Mouse (Mus musculus): ENCODE data around the gene Prrc2a. TPM values are rescaled to one million over a fixed set of nuclear protein-coding genes. Genes with fewer than 3 reads are reported as not detected.

Gene Prrc2a
- polyA plus RNA-seq, 1 experiment from 2014 or later: 205 TPM

GRCm38 (mm10) chr17:35166352-35167035, 1.8 kb upstream of the Prrc2a start:
- Histone ChIP-seq H3K27ac (replicated peaks) (peak overlapping the region; percentile 99), H3K27me3 (replicated peaks; ENCODE audit: low read depth, poor library complexity, severe bottlenecking) (no peaks in the 10 kb centered on the region), H3K36me3 (replicated peaks) (peaks cover 15% of the 10 kb centered on the region), H3K4me3 (peak overlapping the region; percentile 99), H3K4me1 (peaks cover 33% of the 10 kb centered on the region), H3K9me3 (no peaks in the 10 kb centered on the region)
- 74% methylated on average over 8 of the region's 8 CpGs for WGBS
- peak; percentile 54 for DNase-seq (ENCODE audit: low spot score)

- WGBS: 27% methylated on average over 12 of the region's 12 CpGs
These were observed 906 bp upstream of the Prrc2a start for GRCm38 (mm10) chr17:35165451-35166155.

GRCm38 (mm10) chr17:35164218-35164567, 504 bp downstream of the Prrc2a start:
- H3K27ac ChIP-seq (replicated peaks): peak overlapping the region; percentile 99
- no peaks in the 10 kb centered on the region for H3K27me3 ChIP-seq (replicated peaks; ENCODE audit: low read depth, poor library complexity, severe bottlenecking)
- peaks cover 34% of the 10 kb centered on the region for H3K4me1 ChIP-seq
- peaks cover 38% of the 10 kb centered on the region for H3K36me3 ChIP-seq (replicated peaks)
- peak overlapping the region; percentile 99 for H3K4me3 ChIP-seq
- under 1% methylated on average over 28 of the region's 28 CpGs for WGBS
- H3K9me3 ChIP-seq: no peaks in the 10 kb centered on the region
- no peak for DNase-seq (ENCODE audit: low spot score)

More at GRCm38 (mm10) chr17:35165451-35166155, 906 bp upstream of the Prrc2a start:
- no peaks in the 10 kb centered on the region for H3K27me3 ChIP-seq (replicated peaks; ENCODE audit: low read depth, poor library complexity, severe bottlenecking)
- H3K4me3 ChIP-seq: peak overlapping the region; percentile 99
- no peaks in the 10 kb centered on the region for H3K9me3 ChIP-seq
- peaks cover 24% of the 10 kb centered on the region for H3K36me3 ChIP-seq (replicated peaks)
- no peak for DNase-seq (ENCODE audit: low spot score)
- H3K4me1 ChIP-seq: peaks cover 34% of the 10 kb centered on the region
- H3K27ac ChIP-seq (replicated peaks): peak overlapping the region; percentile 99

- WGBS: 23% methylated on average over 8 of the region's 8 CpGs
- peaks cover 31% of the 10 kb centered on the region for H3K4me1 ChIP-seq
- H3K27ac ChIP-seq (replicated peaks): peak overlapping the region; percentile 99
- H3K4me3 ChIP-seq: peak overlapping the region; percentile 99
- DNase-seq (ENCODE audit: low spot score): no peak
- H3K36me3 ChIP-seq (replicated peaks): peaks cover 45% of the 10 kb centered on the region
- no peaks in the 10 kb centered on the region for H3K9me3 ChIP-seq
- no peaks in the 10 kb centered on the region for H3K27me3 ChIP-seq (replicated peaks; ENCODE audit: low read depth, poor library complexity, severe bottlenecking)
These were observed 1.2 kb downstream of the Prrc2a start for GRCm38 (mm10) chr17:35163326-35164081.

- DNase-seq (ENCODE audit: low spot score): no peak
- Histone ChIP-seq H3K36me3 (replicated peaks) (peaks cover 53% of the 10 kb centered on the region), H3K4me3 (peak overlapping the region; percentile 99), H3K27ac (replicated peaks) (peak overlapping the region; percentile 99; the same call in 1 of the 2 replicates), H3K9me3 (no peaks in the 10 kb centered on the region), H3K27me3 (replicated peaks; ENCODE audit: low read depth, poor library complexity, severe bottlenecking) (no peaks in the 10 kb centered on the region), H3K4me1 (peaks cover 31% of the 10 kb centered on the region)
- 69% methylated on average over 12 of the region's 12 CpGs for WGBS
These were observed 2.0 kb downstream of the Prrc2a start for GRCm38 (mm10) chr17:35162730-35163129.

GRCm38 (mm10) chr17:35162121-35162520, 2.6 kb downstream of the Prrc2a start:
- 83% methylated on average over 14 of the region's 14 CpGs for WGBS
- no peak for DNase-seq (ENCODE audit: low spot score)
- Histone ChIP-seq H3K27ac (replicated peaks) (peak overlapping the region; percentile 30; the same call in 1 of the 2 replicates), H3K4me1 (peaks cover 31% of the 10 kb centered on the region), H3K36me3 (replicated peaks) (peaks cover 59% of the 10 kb centered on the region), H3K27me3 (replicated peaks; ENCODE audit: low read depth, poor library complexity, severe bottlenecking) (no peaks in the 10 kb centered on the region), H3K9me3 (no peaks in the 10 kb centered on the region), H3K4me3 (peak overlapping the region; percentile 99)

GRCm38 (mm10) chr17:35161421-35161820, 3.3 kb downstream of the Prrc2a start:
- 86% methylated on average over 11 of the region's 11 CpGs for WGBS
- Histone ChIP-seq H3K27ac (replicated peaks) (0 out of 2 replicates have a peak overlapping the region, but pooled peaks have one; percentile 30), H3K9me3 (no peaks in the 10 kb centered on the region), H3K36me3 (replicated peaks) (peaks cover 66% of the 10 kb centered on the region), H3K4me3 (peak overlapping the region; percentile 99; the same call in 1 of the 2 replicates), H3K4me1 (peaks cover 30% of the 10 kb centered on the region), H3K27me3 (replicated peaks; ENCODE audit: low read depth, poor library complexity, severe bottlenecking) (no peaks in the 10 kb centered on the region)
- no peak for DNase-seq (ENCODE audit: low spot score)

GRCm38 (mm10) chr17:35159638-35160037, 5.1 kb downstream of the Prrc2a start:
- no peaks in the 10 kb centered on the region for H3K9me3 ChIP-seq
- H3K4me1 ChIP-seq: peaks cover 28% of the 10 kb centered on the region
- no peak for DNase-seq (ENCODE audit: low spot score)
- H3K36me3 ChIP-seq (replicated peaks): peaks cover 84% of the 10 kb centered on the region
- 87% methylated on average over 7 of the region's 7 CpGs for WGBS
- H3K27ac ChIP-seq (replicated peaks): no peak overlapping the region
- H3K4me3 ChIP-seq: no peak overlapping the region
- H3K27me3 ChIP-seq (replicated peaks; ENCODE audit: low read depth, poor library complexity, severe bottlenecking): no peaks in the 10 kb centered on the region

GRCm38 (mm10) chr17:35158850-35159593, 5.7 kb downstream of the Prrc2a start:
- DNase-seq (ENCODE audit: low spot score): no peak
- Histone ChIP-seq H3K9me3 (no peaks in the 10 kb centered on the region), H3K27me3 (replicated peaks; ENCODE audit: low read depth, poor library complexity, severe bottlenecking) (no peaks in the 10 kb centered on the region), H3K4me1 (peaks cover 34% of the 10 kb centered on the region), H3K27ac (replicated peaks) (no peak overlapping the region), H3K4me3 (peak overlapping the region; percentile 31; the same call in 1 of the 2 replicates), H3K36me3 (replicated peaks) (peaks cover 90% of the 10 kb centered on the region)
- 93% methylated on average over 16 of the region's 16 CpGs for WGBS

- no peaks in the 10 kb centered on the region for H3K27me3 ChIP-seq (replicated peaks; ENCODE audit: low read depth, poor library complexity, severe bottlenecking)
- peaks cover 25% of the 10 kb centered on the region for H3K4me1 ChIP-seq
- no peak overlapping the region for H3K27ac ChIP-seq (replicated peaks)
- H3K36me3 ChIP-seq (replicated peaks): peaks cover 100% of the 10 kb centered on the region
- no peak overlapping the region for H3K4me3 ChIP-seq
- no peak for DNase-seq (ENCODE audit: low spot score)
- 89% methylated on average over 8 of the region's 8 CpGs for WGBS
- no peaks in the 10 kb centered on the region for H3K9me3 ChIP-seq
These were observed 7.0 kb downstream of the Prrc2a start for GRCm38 (mm10) chr17:35157661-35158175.

- H3K36me3 ChIP-seq (replicated peaks): peaks cover 100% of the 10 kb centered on the region
- DNase-seq (ENCODE audit: low spot score): no peak
- no peaks in the 10 kb centered on the region for H3K27me3 ChIP-seq (replicated peaks; ENCODE audit: low read depth, poor library complexity, severe bottlenecking)
- no peak overlapping the region for H3K27ac ChIP-seq (replicated peaks)
- peaks cover 20% of the 10 kb centered on the region for H3K4me1 ChIP-seq
- 94% methylated on average over 8 of the region's 8 CpGs for WGBS
- no peak overlapping the region for H3K4me3 ChIP-seq
- no peaks in the 10 kb centered on the region for H3K9me3 ChIP-seq
These were observed 7.4 kb downstream of the Prrc2a start for GRCm38 (mm10) chr17:35157254-35157653.

Data from embryonic facial prominence, embryonic 10.5 days (tissue).